Mouse (Mus musculus): ENCODE data around the gene Ccdc69. TPM values are rescaled to one million over a fixed set of nuclear protein-coding genes. Genes with fewer than 3 reads are reported as not detected.

The Ccdc69 gene
- polyA plus RNA-seq, 1 experiment from 2014 or later, result 25.1 TPM

- peak overlapping the region; percentile 46 for H3K9ac ChIP-seq (ENCODE audit: low read length)
- ATAC-seq (replicated peaks; ENCODE audit: extremely low read depth, insufficient read depth, low FRiP score), result peak; percentile 4; the same call in 1 of the 2 replicates
- no peaks in the 10 kb centered on the region for H3K27me3 ChIP-seq (ENCODE audit: control insufficient read depth, insufficient read depth, low read length)
- WGBS, result 49% methylated on average over 3 of the region's 3 CpGs
- peaks cover 89% of the 10 kb centered on the region for H3K4me1 ChIP-seq (ENCODE audit: control insufficient read depth, insufficient read depth, low read length)
- H3K4me2 ChIP-seq (ENCODE audit: low read depth, low read length), result peak overlapping the region; percentile 58
- peak overlapping the region; percentile 97 for H3K27ac ChIP-seq (ENCODE audit: low read length)
- no peaks in the 10 kb centered on the region for H3K9me3 ChIP-seq (replicated peaks; ENCODE audit: control insufficient read depth, low read length)
- peaks cover 23% of the 10 kb centered on the region for H3K36me3 ChIP-seq (ENCODE audit: control insufficient read depth, insufficient read depth)
- H3K4me3 ChIP-seq (ENCODE audit: low read length), result peak overlapping the region; percentile 2
Observed at GRCm38 (mm10) chr11:55023583-55023982, 54.3 kb downstream of the Ccdc69 start.

GRCm38 (mm10) chr11:55023049-55023564 is 54.8 kb downstream of the Ccdc69 start:
- Histone ChIP-seq H3K36me3 (ENCODE audit: control insufficient read depth, insufficient read depth) (peaks cover 27% of the 10 kb centered on the region), H3K9me3 (replicated peaks; ENCODE audit: control insufficient read depth, low read length) (no peaks in the 10 kb centered on the region), H3K27me3 (ENCODE audit: control insufficient read depth, insufficient read depth, low read length) (no peaks in the 10 kb centered on the region), H3K27ac (ENCODE audit: low read length) (peak overlapping the region; percentile 97), H3K9ac (ENCODE audit: low read length) (peak overlapping the region; percentile 46), H3K4me2 (ENCODE audit: low read depth, low read length) (peak overlapping the region; percentile 58), H3K4me1 (ENCODE audit: control insufficient read depth, insufficient read depth, low read length) (peaks cover 89% of the 10 kb centered on the region), H3K4me3 (ENCODE audit: low read length) (peak overlapping the region; percentile 14; the same call in 1 of the 2 replicates)
- 1% methylated on average over 10 of the region's 10 CpGs for WGBS
- ATAC-seq (replicated peaks; ENCODE audit: extremely low read depth, insufficient read depth, low FRiP score), result peak; percentile 85

- ATAC-seq (replicated peaks; ENCODE audit: extremely low read depth, insufficient read depth, low FRiP score), result no peak
- Histone ChIP-seq H3K9ac (ENCODE audit: low read length) (peak overlapping the region; percentile 46), H3K4me2 (ENCODE audit: low read depth, low read length) (peak overlapping the region; percentile 58), H3K36me3 (ENCODE audit: control insufficient read depth, insufficient read depth) (peaks cover 30% of the 10 kb centered on the region), H3K27me3 (ENCODE audit: control insufficient read depth, insufficient read depth, low read length) (no peaks in the 10 kb centered on the region), H3K4me1 (ENCODE audit: control insufficient read depth, insufficient read depth, low read length) (peaks cover 91% of the 10 kb centered on the region), H3K9me3 (replicated peaks; ENCODE audit: control insufficient read depth, low read length) (no peaks in the 10 kb centered on the region), H3K27ac (ENCODE audit: low read length) (peak overlapping the region; percentile 97), H3K4me3 (ENCODE audit: low read length) (peak overlapping the region; percentile 14; the same call in 1 of the 2 replicates)
- WGBS, result 42% methylated on average over 5 of the region's 5 CpGs
Observed at GRCm38 (mm10) chr11:55022508-55022907, 55.4 kb downstream of the Ccdc69 start.

- Histone ChIP-seq H3K27me3 (ENCODE audit: control insufficient read depth, insufficient read depth, low read length) (no peaks in the 10 kb centered on the region), H3K4me3 (ENCODE audit: low read length) (no peak overlapping the region), H3K9ac (ENCODE audit: low read length) (peak overlapping the region; percentile 46), H3K9me3 (replicated peaks; ENCODE audit: control insufficient read depth, low read length) (no peaks in the 10 kb centered on the region), H3K4me1 (ENCODE audit: control insufficient read depth, insufficient read depth, low read length) (peaks cover 90% of the 10 kb centered on the region), H3K36me3 (ENCODE audit: control insufficient read depth, insufficient read depth) (peaks cover 30% of the 10 kb centered on the region), H3K4me2 (ENCODE audit: low read depth, low read length) (no peak overlapping the region), H3K27ac (ENCODE audit: low read length) (peak overlapping the region; percentile 97)
- no peak for ATAC-seq (replicated peaks; ENCODE audit: extremely low read depth, insufficient read depth, low FRiP score)
- 26% methylated on average over 6 of the region's 6 CpGs for WGBS
Observed at GRCm38 (mm10) chr11:55021859-55022258, 56.1 kb downstream of the Ccdc69 start.

DNA sequence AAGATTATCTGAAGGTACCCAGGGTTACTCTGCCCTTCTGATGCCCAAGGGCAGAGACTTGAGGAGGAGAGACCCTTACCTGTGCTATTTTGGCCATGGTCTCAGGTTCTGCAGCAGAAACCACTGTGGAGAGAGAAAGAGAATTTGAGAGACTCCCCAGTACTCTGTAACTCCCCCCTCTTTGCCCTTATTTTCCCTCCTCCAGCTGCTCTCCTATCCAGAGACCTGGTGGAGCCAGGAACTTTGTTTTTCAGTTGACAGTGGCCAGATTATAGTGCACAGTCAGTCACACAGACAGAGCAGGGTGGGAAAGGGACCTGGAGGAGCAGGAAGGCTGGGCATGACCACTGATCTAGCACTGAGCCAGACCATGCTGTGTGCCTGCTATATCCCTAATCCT is 56.5 kb downstream of the Ccdc69 start:
- H3K36me3 ChIP-seq (ENCODE audit: control insufficient read depth, insufficient read depth), result peaks cover 28% of the 10 kb centered on the region
- peaks cover 90% of the 10 kb centered on the region for H3K4me1 ChIP-seq (ENCODE audit: control insufficient read depth, insufficient read depth, low read length)
- no peak overlapping the region for H3K4me3 ChIP-seq (ENCODE audit: low read length)
- no peaks in the 10 kb centered on the region for H3K27me3 ChIP-seq (ENCODE audit: control insufficient read depth, insufficient read depth, low read length)
- H3K4me2 ChIP-seq (ENCODE audit: low read depth, low read length), result no peak overlapping the region
- ATAC-seq (replicated peaks; ENCODE audit: extremely low read depth, insufficient read depth, low FRiP score), result no peak
- H3K9ac ChIP-seq (ENCODE audit: low read length), result peak overlapping the region; percentile 46
- H3K27ac ChIP-seq (ENCODE audit: low read length), result peak overlapping the region; percentile 97
- H3K9me3 ChIP-seq (replicated peaks; ENCODE audit: control insufficient read depth, low read length), result no peaks in the 10 kb centered on the region

DNA sequence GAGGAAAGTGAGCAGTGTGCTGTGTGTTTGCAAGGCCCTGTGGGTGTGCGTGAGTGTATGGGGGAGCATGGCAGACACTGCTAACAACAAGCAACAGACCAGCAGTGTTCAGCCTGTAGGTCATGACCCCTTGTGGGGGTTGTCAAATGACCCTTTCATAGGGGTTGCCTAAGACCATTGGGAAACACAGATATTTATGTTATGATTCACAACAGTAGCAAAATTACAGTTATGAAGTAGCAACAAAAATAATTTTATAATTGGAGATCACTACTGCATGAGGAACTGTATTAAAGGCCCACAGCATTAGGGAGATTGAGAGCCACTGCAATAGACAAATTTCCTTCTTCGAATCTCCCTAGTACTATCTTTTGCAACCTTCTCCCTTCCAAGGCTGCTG is 58.2 kb downstream of the Ccdc69 start:
- 73% methylated on average over 2 of the region's 2 CpGs for WGBS
- Histone ChIP-seq H3K9me3 (replicated peaks; ENCODE audit: control insufficient read depth, low read length) (no peaks in the 10 kb centered on the region), H3K9ac (ENCODE audit: low read length) (no peak overlapping the region; the same call in 1 of the 2 replicates), H3K36me3 (ENCODE audit: control insufficient read depth, insufficient read depth) (peaks cover 27% of the 10 kb centered on the region), H3K4me3 (ENCODE audit: low read length) (no peak overlapping the region), H3K4me2 (ENCODE audit: low read depth, low read length) (no peak overlapping the region), H3K27ac (ENCODE audit: low read length) (no peak overlapping the region), H3K4me1 (ENCODE audit: control insufficient read depth, insufficient read depth, low read length) (peaks cover 93% of the 10 kb centered on the region), H3K27me3 (ENCODE audit: control insufficient read depth, insufficient read depth, low read length) (no peaks in the 10 kb centered on the region)
- ATAC-seq (replicated peaks; ENCODE audit: extremely low read depth, insufficient read depth, low FRiP score), result no peak

DNA sequence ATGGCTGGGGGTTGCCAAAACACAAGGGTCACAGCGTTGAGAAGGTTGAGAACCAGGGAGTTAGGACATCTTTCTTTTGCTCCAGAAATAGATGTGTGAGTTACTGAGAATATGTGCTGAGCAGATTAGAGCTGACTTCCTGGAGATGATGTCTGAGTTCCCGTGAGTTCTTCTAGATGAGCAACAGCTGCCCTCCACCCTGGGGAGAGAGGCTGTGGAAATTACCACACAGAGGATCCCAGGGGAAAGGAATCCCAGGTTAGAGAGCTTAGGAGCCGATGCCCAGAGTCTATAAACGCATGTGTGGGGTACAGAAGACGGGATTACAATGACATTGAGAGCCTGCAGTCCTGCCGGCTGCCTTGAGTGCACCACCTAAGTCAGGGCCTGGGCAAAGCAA is 59.9 kb downstream of the Ccdc69 start:
- WGBS, result 42% methylated on average over 6 of the region's 6 CpGs
- no peak for ATAC-seq (replicated peaks; ENCODE audit: extremely low read depth, insufficient read depth, low FRiP score)
- H3K4me3 ChIP-seq (ENCODE audit: low read length), result no peak overlapping the region
- peak overlapping the region; percentile 41 for H3K27ac ChIP-seq (ENCODE audit: low read length)
- no peak overlapping the region for H3K4me2 ChIP-seq (ENCODE audit: low read depth, low read length)
- H3K4me1 ChIP-seq (ENCODE audit: control insufficient read depth, insufficient read depth, low read length), result peaks cover 79% of the 10 kb centered on the region
- no peak overlapping the region for H3K9ac ChIP-seq (ENCODE audit: low read length)
- H3K9me3 ChIP-seq (replicated peaks; ENCODE audit: control insufficient read depth, low read length), result no peaks in the 10 kb centered on the region
- no peaks in the 10 kb centered on the region for H3K27me3 ChIP-seq (ENCODE audit: control insufficient read depth, insufficient read depth, low read length)
- peaks cover 37% of the 10 kb centered on the region for H3K36me3 ChIP-seq (ENCODE audit: control insufficient read depth, insufficient read depth)

DNA sequence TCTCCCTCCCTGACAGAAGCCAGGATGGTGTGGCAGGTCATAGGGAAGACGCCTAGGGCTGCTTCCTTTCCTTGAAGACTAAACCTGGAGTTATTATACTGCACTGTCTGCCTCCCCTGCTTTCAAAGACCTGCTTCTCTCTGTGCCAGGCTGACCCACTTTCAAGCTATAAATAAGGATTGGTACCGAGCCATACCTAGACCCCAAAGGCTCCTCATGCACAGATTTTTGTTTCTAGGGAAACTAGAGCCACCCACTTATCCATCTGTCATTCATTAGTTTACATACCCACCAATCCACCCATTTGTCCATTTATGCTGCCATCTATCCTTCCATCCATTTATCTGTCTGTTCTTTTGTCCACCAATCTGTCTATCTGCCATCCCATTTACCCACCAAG is 60.7 kb downstream of the Ccdc69 start:
- Histone ChIP-seq H3K27ac (ENCODE audit: low read length) (peak overlapping the region; percentile 87), H3K4me1 (ENCODE audit: control insufficient read depth, insufficient read depth, low read length) (peaks cover 74% of the 10 kb centered on the region), H3K4me3 (ENCODE audit: low read length) (no peak overlapping the region), H3K36me3 (ENCODE audit: control insufficient read depth, insufficient read depth) (peaks cover 42% of the 10 kb centered on the region), H3K27me3 (ENCODE audit: control insufficient read depth, insufficient read depth, low read length) (no peaks in the 10 kb centered on the region), H3K4me2 (ENCODE audit: low read depth, low read length) (no peak overlapping the region), H3K9me3 (replicated peaks; ENCODE audit: control insufficient read depth, low read length) (no peaks in the 10 kb centered on the region), H3K9ac (ENCODE audit: low read length) (no peak overlapping the region)
- 71% methylated on average over 2 of the region's 2 CpGs for WGBS
- no peak for ATAC-seq (replicated peaks; ENCODE audit: extremely low read depth, insufficient read depth, low FRiP score)

GRCm38 (mm10) chr11:55016758-55017157 is 61.2 kb downstream of the Ccdc69 start:
- no peak for ATAC-seq (replicated peaks; ENCODE audit: extremely low read depth, insufficient read depth, low FRiP score)
- H3K36me3 ChIP-seq (ENCODE audit: control insufficient read depth, insufficient read depth), result peaks cover 46% of the 10 kb centered on the region
- H3K9me3 ChIP-seq (replicated peaks; ENCODE audit: control insufficient read depth, low read length), result no peaks in the 10 kb centered on the region
- no peaks in the 10 kb centered on the region for H3K27me3 ChIP-seq (ENCODE audit: control insufficient read depth, insufficient read depth, low read length)
- H3K4me1 ChIP-seq (ENCODE audit: control insufficient read depth, insufficient read depth, low read length), result peaks cover 69% of the 10 kb centered on the region
- 64% methylated on average over 1 of the region's 1 CpGs for WGBS
- no peak overlapping the region for H3K9ac ChIP-seq (ENCODE audit: low read length)
- no peak overlapping the region for H3K4me3 ChIP-seq (ENCODE audit: low read length)
- peak overlapping the region; percentile 87 for H3K27ac ChIP-seq (ENCODE audit: low read length)
- H3K4me2 ChIP-seq (ENCODE audit: low read depth, low read length), result no peak overlapping the region

All from heart, embryonic 16.5 days (tissue).